Mouse (Mus musculus) 3134 (cell line): Measurements from ENCODE around the gene Ppp1r36.

Experiments used
- DNase-seq: peaks from one replicate; pipeline ENCODE4 v3.0.0-alpha.2; 2011; ENCODE audit warnings: low spot score; ENCODE audit not compliant: insufficient read length; ENCODE audit errors: extremely low read depth

The Ppp1r36 gene

DNA sequence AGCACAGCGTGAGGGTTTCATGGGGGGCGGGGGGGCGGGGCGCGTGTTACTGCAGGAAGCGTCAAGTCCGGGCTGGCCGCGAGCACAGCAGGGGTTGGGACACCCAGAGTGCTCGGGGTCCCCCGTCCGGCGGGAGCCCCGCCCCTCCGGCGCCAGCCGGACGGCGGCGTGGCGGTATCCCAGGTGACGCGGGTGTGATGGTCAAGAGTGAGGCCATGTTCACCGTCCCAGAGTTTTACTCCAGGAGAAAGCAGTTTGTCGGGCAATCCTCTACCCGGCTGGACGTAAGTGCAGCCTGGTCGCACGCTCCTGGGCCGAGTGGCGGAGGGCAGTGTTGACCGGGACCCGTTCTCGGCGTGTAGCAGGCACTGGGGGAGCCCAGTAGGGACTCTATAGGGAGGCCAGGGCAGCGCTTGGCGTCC lies at the start of gene Ppp1r36:
Gene Ppp1r36 (plus strand): TSS at position 106 of the 422 bp plus-strand sequence.
- DNase-seq, result no peak

- DNase-seq, result peak; percentile 22
These were observed 49.0 kb upstream of the Ppp1r36 start for GRCm38 (mm10) chr12:76368201-76368789.

DNA sequence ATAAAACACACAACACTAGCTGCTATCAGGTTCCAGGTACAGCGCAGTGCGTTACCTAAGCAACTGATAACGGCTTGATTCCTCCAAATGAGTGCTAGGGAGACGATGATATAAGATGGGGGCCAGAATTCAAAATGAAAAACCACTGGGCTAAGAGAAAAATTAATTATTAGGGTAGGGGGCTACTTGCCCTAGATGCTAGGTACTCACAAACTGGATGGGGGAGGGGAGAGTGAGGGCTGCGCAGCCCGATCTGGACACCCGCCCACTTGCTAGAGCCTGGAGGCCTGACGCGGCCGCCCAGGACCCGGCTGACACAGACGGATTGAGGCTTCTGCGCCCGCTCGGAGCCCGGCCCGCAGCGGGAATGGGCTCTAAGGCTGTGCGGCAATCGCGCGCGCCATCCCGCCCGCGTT lies 48.5 kb upstream of the Ppp1r36 start:
- DNase-seq, result no peak

- peak; percentile 91 for DNase-seq
These were observed 47.9 kb upstream of the Ppp1r36 start, which contains the start of gene Zbtb25 for GRCm38 (mm10) chr12:76369206-76369977. Gene Zbtb25 (minus strand): TSS chr12:76369602.

DNA sequence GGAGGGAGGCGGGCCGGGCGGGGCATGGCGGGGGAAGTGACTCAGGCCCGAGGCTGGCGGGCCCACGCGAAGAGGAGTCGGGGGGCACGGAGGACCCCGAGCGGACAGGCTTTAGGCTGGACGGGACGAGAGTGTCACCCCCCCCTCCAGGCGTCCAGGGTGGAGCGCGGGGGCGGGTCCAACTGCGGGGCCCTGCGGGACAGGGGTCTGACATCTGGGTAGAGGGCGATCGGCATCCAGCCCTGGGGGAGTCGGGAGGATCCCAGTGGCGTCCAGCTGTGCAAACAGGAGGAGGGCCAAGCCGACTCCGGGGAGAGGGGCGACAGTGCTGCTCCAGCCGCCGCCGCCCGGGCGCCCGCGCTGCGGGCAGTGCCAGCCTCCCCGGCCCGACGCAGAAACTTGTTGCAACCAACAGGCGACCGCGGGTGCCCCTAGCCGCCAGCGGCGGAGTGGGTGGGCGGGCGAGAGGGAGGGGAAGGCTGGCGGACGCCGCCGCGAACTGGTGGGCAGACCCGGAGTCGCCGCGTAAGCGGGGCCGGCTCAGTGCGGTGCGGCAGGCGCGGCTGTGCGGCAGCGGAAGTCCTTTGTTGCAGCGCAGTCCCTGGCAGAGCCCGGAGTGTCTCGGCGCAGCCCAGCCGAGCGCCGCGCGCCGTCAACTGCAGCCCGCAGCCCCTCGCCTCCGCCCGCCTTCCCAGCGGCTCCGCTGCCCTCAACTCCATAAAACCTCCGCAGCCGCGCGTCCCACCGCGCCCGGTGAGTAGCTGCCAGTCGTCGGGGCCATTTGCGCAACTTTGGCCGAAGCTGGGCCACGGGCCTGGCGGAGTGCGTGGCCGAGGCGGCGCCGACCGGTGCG lies 47.1 kb upstream of the Ppp1r36 start, which contains the start of gene Zbtb1:
Gene Zbtb1 (plus strand): TSS at position 289 of the 853 bp plus-strand sequence.
- DNase-seq, result peak; percentile 91

GRCm38 (mm10) chr12:76370831-76371571 lies 46.3 kb upstream of the Ppp1r36 start:
- peak; percentile 88 for DNase-seq

DNA sequence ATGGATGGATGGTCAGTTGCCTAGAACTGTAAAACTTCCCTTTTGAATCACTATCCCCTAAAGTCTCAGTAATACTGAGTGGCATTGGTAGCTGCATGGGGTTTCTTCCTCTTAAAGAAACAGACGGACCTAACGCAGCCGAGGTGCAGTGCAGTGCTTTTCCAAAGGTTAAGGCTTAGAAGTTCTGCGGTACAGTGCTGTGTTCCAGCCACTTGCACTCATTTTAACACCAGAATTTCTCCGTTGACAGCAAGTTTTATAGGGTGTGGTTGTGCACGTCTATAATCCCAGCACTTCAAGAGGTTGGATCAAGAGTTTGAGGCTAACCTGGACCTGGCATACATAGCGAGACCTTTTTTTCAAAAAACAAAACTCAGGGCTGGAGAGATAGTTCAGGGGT lies 45.3 kb upstream of the Ppp1r36 start:
- DNase-seq, result no peak

DNA sequence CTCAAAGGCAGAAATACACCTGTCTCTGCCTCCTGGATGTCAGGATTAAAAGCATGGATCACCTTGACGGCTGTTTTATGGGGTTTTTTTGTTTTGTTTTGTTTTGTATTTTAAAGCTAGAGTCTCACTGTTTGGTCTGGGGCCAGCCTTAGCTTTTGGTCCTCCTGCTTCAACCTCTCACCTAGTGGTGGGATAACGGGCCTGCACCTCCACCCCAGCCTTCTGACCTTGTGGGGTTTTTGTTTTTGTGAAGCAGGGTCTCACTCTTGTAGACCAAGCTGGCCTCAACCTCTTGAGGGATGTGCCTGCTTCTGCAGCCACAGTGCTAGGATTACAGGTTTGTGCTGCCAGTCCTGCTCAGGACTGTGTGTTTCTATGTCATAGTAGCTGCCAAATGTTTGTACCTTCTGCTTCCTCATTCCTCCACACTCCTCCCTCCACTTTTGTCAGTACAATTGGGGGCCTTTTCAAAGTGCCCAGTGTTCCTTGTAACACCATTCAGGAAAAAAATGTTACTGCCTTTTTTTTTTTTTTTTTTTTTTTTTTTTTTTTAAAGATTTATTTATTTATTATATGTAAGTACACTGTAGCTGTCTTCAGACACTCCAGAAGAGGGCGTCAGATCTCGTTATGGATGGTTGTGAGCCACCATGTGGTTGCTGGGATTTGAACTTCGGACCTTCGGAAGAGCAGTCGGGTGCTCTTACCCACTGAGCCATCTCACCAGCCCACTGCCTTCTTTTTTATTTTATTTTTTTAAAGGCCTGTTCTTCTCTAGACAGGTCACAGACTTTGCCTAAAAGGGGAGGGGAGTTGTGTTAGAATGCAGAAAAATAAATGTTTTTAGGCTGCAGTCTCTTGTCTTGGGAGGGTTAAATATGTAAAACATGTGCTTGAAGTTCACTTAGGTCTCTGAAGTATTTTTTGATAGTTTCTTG lies 44.2 kb upstream of the Ppp1r36 start:
- DNase-seq, result no peak

- no peak for DNase-seq
These were observed 43.3 kb upstream of the Ppp1r36 start for GRCm38 (mm10) chr12:76373991-76374390.

GRCm38 (mm10) chr12:76374911-76375310 lies 42.4 kb upstream of the Ppp1r36 start:
- DNase-seq, result no peak

DNA sequence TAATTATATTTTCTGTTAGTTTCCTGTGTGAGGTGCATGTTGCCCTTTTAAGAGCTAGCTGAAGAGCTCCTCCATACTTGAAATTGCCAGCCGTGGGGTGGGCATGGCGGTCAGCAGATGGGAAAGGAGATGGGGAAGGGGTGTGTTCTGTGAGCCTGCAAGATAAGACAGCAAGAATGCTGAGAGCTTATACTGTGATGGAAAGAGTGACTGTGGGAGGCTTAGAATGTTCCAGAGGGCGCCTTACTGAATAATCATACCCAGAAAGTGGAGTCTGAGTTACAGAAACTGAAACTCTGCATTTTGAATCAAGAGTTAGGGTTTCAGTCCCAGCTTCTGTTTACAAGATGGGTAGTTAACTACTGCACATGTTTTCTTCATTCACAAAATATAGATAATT lies 41.8 kb upstream of the Ppp1r36 start:
- DNase-seq, result no peak

- DNase-seq, result no peak
These were observed 40.7 kb upstream of the Ppp1r36 start for GRCm38 (mm10) chr12:76376649-76377048.

GRCm38 (mm10) chr12:76377059-76377458 lies 40.3 kb upstream of the Ppp1r36 start:
- no peak for DNase-seq

GRCm38 (mm10) chr12:76377726-76378125 lies 39.6 kb upstream of the Ppp1r36 start:
- DNase-seq, result no peak

GRCm38 (mm10) chr12:76378556-76378955 lies 38.8 kb upstream of the Ppp1r36 start:
- no peak for DNase-seq

- no peak for DNase-seq
These were observed 37.2 kb upstream of the Ppp1r36 start for GRCm38 (mm10) chr12:76380151-76380550.

DNA sequence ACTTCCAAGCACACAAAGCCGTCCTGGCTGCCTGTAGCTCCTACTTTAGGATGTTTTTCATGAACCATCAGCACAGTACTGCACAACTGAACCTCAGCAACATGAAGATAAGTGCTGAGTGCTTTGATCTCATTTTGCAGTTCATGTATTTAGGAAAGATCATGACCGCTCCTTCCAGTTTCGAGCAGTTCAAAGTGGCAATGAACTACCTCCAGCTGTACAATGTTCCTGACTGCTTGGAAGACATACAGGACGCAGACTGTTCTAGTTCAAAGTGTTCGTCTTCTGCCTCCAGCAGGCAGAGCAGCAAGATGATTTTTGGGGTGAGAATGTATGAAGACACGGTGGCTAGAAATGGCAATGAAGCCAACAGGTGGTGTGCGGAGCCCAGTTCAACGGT lies 32.0 kb upstream of the Ppp1r36 start:
- no peak for DNase-seq

DNA sequence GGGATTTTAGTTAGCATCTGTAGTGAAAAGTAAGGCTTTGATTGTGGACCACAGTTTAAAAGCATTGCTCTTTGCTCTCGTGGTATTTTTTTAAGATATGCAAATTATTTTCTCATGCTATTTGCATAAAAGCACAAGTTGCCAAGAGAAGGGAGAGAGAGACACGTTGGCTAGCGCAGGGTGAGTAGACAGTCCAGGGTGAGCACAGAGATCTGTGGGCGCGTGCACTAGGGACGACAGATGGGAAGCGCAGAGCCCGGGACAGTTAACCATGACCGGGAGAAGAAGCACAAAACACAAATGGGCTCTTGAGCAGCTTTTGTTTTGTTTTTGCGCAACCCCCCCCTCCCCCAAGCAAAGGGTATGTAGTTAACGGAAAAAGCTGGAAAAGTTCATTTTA lies 28.5 kb upstream of the Ppp1r36 start:
- no peak for DNase-seq

GRCm38 (mm10) chr12:76391595-76392271 lies 25.6 kb upstream of the Ppp1r36 start:
- no peak for DNase-seq
